Mouse (Mus musculus): ENCODE results near the gene Mrvi1. TPM values are rescaled to one million over a fixed set of nuclear protein-coding genes. Genes with fewer than 3 reads are reported as not detected.

Mrvi1 gene
- 0.59 and 0.60 TPM in 2 replicates for polyA plus RNA-seq (2015; fragmentation: Nextera tagmentation; extraction: Ambion mirVana)

GRCm38 (mm10) chr7:110982053-110982705 lies at the start of gene Mrvi1:
Mrvi1 (minus strand) TSS chr7:110982461.
- Histone ChIP-seq H3K4me2 (no peak within 1 kb of the TSS), H3K4me3 (no peak within 1 kb of the TSS), H3K27ac (no peak within 1 kb of the TSS), H3K36me3 (replicated peaks) (no peaks in the 10 kb centered on the region), H3K27me3 (replicated peaks) (no peaks in the 10 kb centered on the region), H3K9me3 (no peaks in the 10 kb centered on the region), H3K9ac (no peak within 1 kb of the TSS), H3K4me1 (no peaks in the 10 kb centered on the region)
- no peak for ATAC-seq (replicated peaks)
- WGBS, result 57% methylated on average over 7 of the region's 7 CpGs

DNA sequence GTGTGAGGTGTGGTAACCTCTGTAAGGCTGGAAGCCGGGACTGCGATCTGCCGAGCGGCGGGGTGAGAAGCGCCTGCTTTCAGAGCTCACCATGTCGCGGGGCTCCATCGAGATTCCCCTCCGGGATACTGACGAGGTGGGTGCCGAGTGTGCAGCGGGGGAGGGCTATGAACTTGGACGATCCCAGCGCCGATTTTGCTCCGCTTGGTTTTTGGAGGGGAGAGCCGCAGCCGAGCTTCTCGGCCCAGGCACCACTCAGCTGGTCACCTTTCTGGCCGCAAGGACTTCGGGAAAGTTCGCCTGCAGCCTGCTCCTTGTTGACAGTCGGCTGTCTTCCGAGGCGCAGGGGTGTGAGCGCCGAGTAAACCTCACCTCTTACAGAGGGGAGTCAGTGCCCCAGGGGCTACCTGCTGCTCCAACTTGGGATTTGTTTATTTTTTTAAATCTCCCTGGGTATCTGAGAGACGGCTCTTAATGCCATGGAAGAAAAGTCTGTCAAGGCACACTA lies 46.8 kb upstream of the Mrvi1 start:
- peak; percentile 60; the same call in 1 of the 2 replicates for ATAC-seq (replicated peaks)

GRCm38 (mm10) chr7:111028281-111029045 lies 46.2 kb upstream of the Mrvi1 start, which contains the start of gene Ctr9:
Ctr9 (plus strand) TSS chr7:111028951.
- Histone ChIP-seq H3K9me3 (no peaks in the 10 kb centered on the region), H3K4me3 (peak within 1 kb of the TSS; percentile 98), H3K4me1 (peaks cover 21% of the 10 kb centered on the region), H3K9ac (peak within 1 kb of the TSS; percentile 86), H3K36me3 (replicated peaks) (peaks cover 11% of the 10 kb centered on the region; the same call in 1 of the 2 replicates), H3K4me2 (peak within 1 kb of the TSS; percentile 85), H3K27ac (peak within 1 kb of the TSS; percentile 98), H3K27me3 (replicated peaks) (no peaks in the 10 kb centered on the region)
- peak; percentile 98 for ATAC-seq (replicated peaks)
- 6% methylated on average over 45 of the region's 45 CpGs for WGBS

More for the DNA sequence above, 46.8 kb upstream of the Mrvi1 start:
- Histone ChIP-seq H3K27ac (peak overlapping the region; percentile 98), H3K4me1 (peaks cover 21% of the 10 kb centered on the region), H3K9ac (peak overlapping the region; percentile 86), H3K9me3 (no peaks in the 10 kb centered on the region), H3K36me3 (replicated peaks) (peaks cover 11% of the 10 kb centered on the region; the same call in 1 of the 2 replicates), H3K4me2 (peak overlapping the region; percentile 85), H3K27me3 (replicated peaks) (no peaks in the 10 kb centered on the region), H3K4me3 (peak overlapping the region; percentile 98)
- 0% methylated on average over 29 of the region's 29 CpGs for WGBS

DNA sequence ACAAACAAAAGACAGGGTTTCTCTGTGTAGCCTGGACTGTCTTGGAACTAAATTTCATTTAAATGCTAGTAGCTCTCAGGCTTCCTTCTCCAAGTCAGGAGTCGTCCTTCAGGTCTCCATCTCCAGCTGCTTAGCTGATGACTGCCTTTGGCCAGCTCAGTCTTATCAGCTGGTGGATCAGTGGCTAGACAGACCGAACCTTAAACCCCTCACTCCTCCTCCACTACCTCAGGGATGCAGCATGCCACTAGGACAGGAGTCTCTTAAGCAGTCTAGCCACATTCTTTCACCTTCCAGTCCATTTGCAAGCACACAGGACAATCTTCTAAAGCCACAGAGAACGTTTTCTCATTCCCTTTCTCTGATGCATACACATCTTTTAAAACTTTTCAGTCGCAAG lies 42.7 kb upstream of the Mrvi1 start:
- Histone ChIP-seq H3K27ac (no peak overlapping the region), H3K9ac (no peak overlapping the region), H3K4me1 (peaks cover 10% of the 10 kb centered on the region), H3K9me3 (no peaks in the 10 kb centered on the region), H3K36me3 (replicated peaks) (no peaks in the 10 kb centered on the region), H3K4me3 (no peak overlapping the region), H3K4me2 (no peak overlapping the region), H3K27me3 (replicated peaks) (no peaks in the 10 kb centered on the region)
- no peak for ATAC-seq (replicated peaks)
- 62% methylated on average over 4 of the region's 4 CpGs for WGBS

DNA sequence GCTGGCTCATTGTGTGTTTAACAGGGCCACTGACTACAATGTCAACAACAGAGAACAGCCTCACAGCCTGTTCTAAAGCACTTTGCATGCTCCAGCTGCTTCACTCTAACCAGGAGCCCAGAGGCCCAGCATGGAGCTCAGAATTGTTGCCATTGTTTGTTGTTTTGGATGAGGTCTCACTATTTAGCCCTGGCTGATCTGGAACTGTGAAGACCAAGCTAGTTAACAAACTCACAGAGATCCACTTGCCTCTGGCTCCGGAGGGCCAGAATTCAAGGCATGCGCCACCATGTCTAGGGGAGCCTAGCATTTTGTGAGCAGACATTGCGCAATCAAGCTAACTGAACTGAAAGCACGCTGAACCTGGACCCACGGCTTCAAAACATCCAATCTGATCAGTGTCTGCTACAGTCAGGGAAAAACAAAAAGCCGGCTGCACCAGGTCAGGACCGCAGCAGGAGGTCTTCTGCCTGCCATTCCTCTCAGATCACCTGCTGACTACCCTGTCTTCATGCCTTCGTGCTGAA lies 41.9 kb upstream of the Mrvi1 start:
- Histone ChIP-seq H3K4me2 (no peak overlapping the region), H3K27ac (no peak overlapping the region), H3K4me1 (0 out of 2 replicates have a peak, but pooled peaks cover 4% of the 10 kb centered on the region), H3K9me3 (no peaks in the 10 kb centered on the region), H3K27me3 (replicated peaks) (no peaks in the 10 kb centered on the region), H3K4me3 (no peak overlapping the region), H3K9ac (no peak overlapping the region; the same call in 1 of the 2 replicates), H3K36me3 (replicated peaks) (no peaks in the 10 kb centered on the region)
- 23% methylated on average over 8 of the region's 8 CpGs for WGBS
- ATAC-seq (replicated peaks), result no peak

GRCm38 (mm10) chr7:111020814-111021213 lies 38.6 kb upstream of the Mrvi1 start:
- 80% methylated on average over 4 of the region's 4 CpGs for WGBS
- no peak overlapping the region for H3K4me3 ChIP-seq
- H3K36me3 ChIP-seq (replicated peaks), result no peaks in the 10 kb centered on the region
- no peak overlapping the region for H3K4me2 ChIP-seq
- H3K27me3 ChIP-seq (replicated peaks), result no peaks in the 10 kb centered on the region
- no peak for ATAC-seq (replicated peaks)
- no peak overlapping the region for H3K27ac ChIP-seq
- H3K9me3 ChIP-seq, result no peaks in the 10 kb centered on the region
- 0 out of 2 replicates have a peak, but pooled peaks cover 4% of the 10 kb centered on the region for H3K4me1 ChIP-seq
- no peak overlapping the region for H3K9ac ChIP-seq

DNA sequence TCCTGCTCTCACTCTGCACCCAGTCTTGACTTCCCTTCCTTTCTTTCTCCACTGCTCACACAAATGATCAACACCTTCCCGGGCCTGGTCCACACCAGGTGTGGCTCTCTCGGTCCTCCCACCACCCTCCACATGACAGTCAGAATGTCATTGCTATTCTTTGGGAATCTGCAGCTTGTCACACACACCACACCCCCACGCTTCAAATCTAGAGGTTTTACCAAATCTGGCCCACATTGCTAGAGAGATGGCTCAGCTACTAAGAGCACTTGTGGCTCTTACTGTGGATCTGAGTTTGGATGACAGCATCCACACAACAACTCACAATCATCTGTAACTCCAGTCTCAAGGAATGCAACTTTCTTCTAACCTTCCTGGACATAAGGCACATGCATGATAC lies 34.7 kb upstream of the Mrvi1 start:
- Histone ChIP-seq H3K4me3 (no peak overlapping the region), H3K9me3 (no peaks in the 10 kb centered on the region), H3K36me3 (replicated peaks) (no peaks in the 10 kb centered on the region), H3K4me2 (no peak overlapping the region), H3K9ac (no peak overlapping the region), H3K27me3 (replicated peaks) (no peaks in the 10 kb centered on the region), H3K27ac (no peak overlapping the region), H3K4me1 (no peaks in the 10 kb centered on the region)
- ATAC-seq (replicated peaks), result no peak
- 89% methylated on average over 3 of the region's 3 CpGs for WGBS

DNA sequence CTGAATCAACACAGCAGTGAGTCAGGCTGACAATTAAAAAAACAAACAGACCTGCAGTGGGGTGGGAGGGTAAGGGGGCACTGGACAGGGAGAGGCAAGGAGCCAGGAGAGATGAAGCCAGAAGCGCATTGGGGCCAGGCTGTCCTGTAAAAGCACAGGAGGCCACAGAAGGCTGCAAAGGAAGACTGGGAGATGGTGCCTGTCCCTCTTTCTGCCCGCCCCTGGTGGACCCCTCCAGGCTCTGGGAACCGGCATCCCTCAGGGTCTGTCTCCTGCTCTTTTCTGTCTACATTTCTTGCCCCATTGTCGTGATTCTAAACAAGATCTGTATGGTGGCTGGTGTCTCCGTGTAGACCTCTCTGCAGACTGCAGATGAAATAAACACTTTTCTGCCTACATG lies 33.5 kb upstream of the Mrvi1 start:
- H3K4me2 ChIP-seq, result no peak overlapping the region
- H3K27ac ChIP-seq, result no peak overlapping the region
- no peak overlapping the region for H3K4me3 ChIP-seq

GRCm38 (mm10) chr7:111014893-111015292 lies 32.6 kb upstream of the Mrvi1 start:
- no peak overlapping the region for H3K4me2 ChIP-seq
- H3K9ac ChIP-seq, result no peak overlapping the region
- no peaks in the 10 kb centered on the region for H3K9me3 ChIP-seq
- ATAC-seq (replicated peaks), result peak; percentile 80
- H3K4me3 ChIP-seq, result no peak overlapping the region
- WGBS, result 35% methylated on average over 5 of the region's 5 CpGs
- H3K36me3 ChIP-seq (replicated peaks), result no peaks in the 10 kb centered on the region
- no peaks in the 10 kb centered on the region for H3K27me3 ChIP-seq (replicated peaks)
- no peak overlapping the region for H3K27ac ChIP-seq
- H3K4me1 ChIP-seq, result no peaks in the 10 kb centered on the region

More for the DNA sequence above, 33.5 kb upstream of the Mrvi1 start:
- no peaks in the 10 kb centered on the region for H3K27me3 ChIP-seq (replicated peaks)
- no peaks in the 10 kb centered on the region for H3K9me3 ChIP-seq
- H3K9ac ChIP-seq, result no peak overlapping the region
- ATAC-seq (replicated peaks), result no peak
- no peaks in the 10 kb centered on the region for H3K36me3 ChIP-seq (replicated peaks)
- H3K4me1 ChIP-seq, result no peaks in the 10 kb centered on the region
- WGBS, result 73% methylated on average over 5 of the region's 5 CpGs

- Histone ChIP-seq H3K9me3 (no peaks in the 10 kb centered on the region), H3K36me3 (replicated peaks) (no peaks in the 10 kb centered on the region), H3K9ac (no peak overlapping the region), H3K4me1 (no peaks in the 10 kb centered on the region), H3K4me3 (no peak overlapping the region), H3K27me3 (replicated peaks) (no peaks in the 10 kb centered on the region), H3K27ac (no peak overlapping the region), H3K4me2 (no peak overlapping the region)
- 81% methylated on average over 7 of the region's 7 CpGs for WGBS
- no peak for ATAC-seq (replicated peaks)
Observed at GRCm38 (mm10) chr7:111014039-111014605, 31.9 kb upstream of the Mrvi1 start.

DNA sequence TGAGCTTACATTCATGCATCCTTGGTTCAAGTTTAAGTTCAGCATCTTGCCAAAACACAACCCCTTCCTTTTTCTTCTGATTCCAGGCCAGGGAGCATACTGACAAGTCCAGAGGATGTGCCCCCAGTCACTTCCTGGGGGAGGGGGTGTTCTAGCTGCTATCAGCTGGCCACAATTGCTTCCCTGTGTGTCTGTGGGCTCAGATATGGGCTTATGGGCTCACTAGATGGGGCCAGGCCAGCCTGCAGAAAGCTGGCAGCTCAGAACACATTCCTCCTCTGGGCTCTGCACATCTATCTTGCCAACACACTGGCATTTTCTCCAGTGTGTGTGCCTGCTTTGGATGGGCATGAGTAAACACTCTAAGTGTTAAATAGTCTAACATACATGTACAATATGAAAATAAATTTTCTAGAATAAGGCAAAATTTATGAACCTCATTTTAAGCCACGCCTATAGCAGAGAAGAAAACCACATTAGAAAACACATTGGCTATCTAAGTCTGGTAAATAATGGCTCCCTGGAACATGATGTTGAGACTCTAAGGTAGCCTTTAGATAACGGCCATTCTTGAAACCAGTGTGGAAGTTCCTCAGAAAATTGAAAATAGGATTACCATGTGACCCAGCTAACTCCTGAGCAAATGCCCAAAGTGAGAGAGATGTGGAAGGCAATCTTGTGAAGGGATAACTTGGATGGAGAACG lies 22.0 kb upstream of the Mrvi1 start:
- WGBS, result 84% methylated on average over 3 of the region's 3 CpGs
- no peaks in the 10 kb centered on the region for H3K4me1 ChIP-seq
- no peak overlapping the region for H3K27ac ChIP-seq
- ATAC-seq (replicated peaks), result no peak
- no peaks in the 10 kb centered on the region for H3K36me3 ChIP-seq (replicated peaks)
- no peak overlapping the region for H3K4me2 ChIP-seq
- H3K9ac ChIP-seq, result no peak overlapping the region
- H3K9me3 ChIP-seq, result no peaks in the 10 kb centered on the region
- no peak overlapping the region for H3K4me3 ChIP-seq
- no peaks in the 10 kb centered on the region for H3K27me3 ChIP-seq (replicated peaks)
